ENCODE assay signal across 16 mouse cellular contexts in the genomic region with DNA sequence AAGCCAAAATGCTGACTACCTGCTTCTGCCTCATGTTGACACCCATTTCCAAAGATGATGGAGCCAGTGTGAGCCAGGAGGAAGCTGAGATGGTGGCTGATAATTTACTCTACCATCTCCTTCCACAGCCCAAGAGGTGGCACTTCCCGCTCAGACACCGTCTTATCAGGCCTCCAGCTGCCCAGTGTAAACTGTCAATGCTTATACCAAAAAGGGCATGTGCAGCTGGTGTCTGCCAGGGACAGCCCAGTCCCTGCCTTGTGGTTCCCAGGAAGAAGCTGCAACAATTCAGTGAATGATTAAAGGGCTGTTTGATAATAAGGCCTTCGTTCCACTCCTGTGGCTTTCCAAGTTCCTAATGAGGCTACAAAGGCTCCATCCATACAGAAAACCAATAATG. TPM values are rescaled to one million over a fixed set of nuclear protein-coding genes. Genes with fewer than 3 reads are reported as not detected.
DNase-seq lines count a peak whose midpoint lies in the region; ATAC-seq and TF ChIP-seq lines count a peak whose summit lies in the region.
"Had no signal": no experiment of that assay in that cellular context is flagged by ENCODE, and none has a peak within 500 bp of the region (broad histone marks: within the 10 kb centered on the region; RNA-seq: fewer than 3 reads in every experiment).

No protein-coding gene starts in this region.

- H3K27me3 ChIP-seq in lung, embryonic 14.5 days (ENCODE audit: insufficient read depth, low read length): no peaks in the 10 kb centered on the region
- H3K27me3 ChIP-seq in forebrain, postnatal 0 days (ENCODE audit: insufficient read depth, low read length): no peaks in the 10 kb centered on the region
- H3K27me3 ChIP-seq in myocyte (ENCODE audit: control insufficient read depth, insufficient read depth, insufficient read length): no peaks in the 10 kb centered on the region
- H3K27me3 ChIP-seq: embryonic facial prominence, embryonic 13.5 days; kidney, embryonic 15.5 days had no signal

- DNase-seq in lung, embryonic 14.5 days: peak; percentile 34
- DNase-seq in lung, postnatal 4 days: no peak
- no peak for DNase-seq in forebrain, postnatal 0 days
- DNase-seq in urinary bladder, postnatal 25 days (ENCODE audit: low spot score): no peak
- no peak for DNase-seq in heart, postnatal 14 days
- DNase-seq: adrenal gland, adult 2 months; gastrocnemius, postnatal 25 days; thymus, postnatal 4 days had no signal

- no peaks in the 10 kb centered on the region for H3K4me1 ChIP-seq in lung, embryonic 14.5 days (ENCODE audit: insufficient read depth)
- H3K4me1 ChIP-seq in forebrain, postnatal 0 days (ENCODE audit: insufficient read depth): peaks cover 10% of the 10 kb centered on the region; the same call in 1 of the 2 replicates
- H3K4me1 ChIP-seq: embryonic facial prominence, embryonic 13.5 days; kidney, embryonic 15.5 days had no signal

- H3K4me2 ChIP-seq in lung, embryonic 14.5 days: no peak overlapping the region
- H3K4me2 ChIP-seq in forebrain, postnatal 0 days (ENCODE audit: low read depth): no peak overlapping the region
- no peak overlapping the region for H3K4me2 ChIP-seq in myocyte (ENCODE audit: low read depth)
- H3K4me2 ChIP-seq: embryonic facial prominence, embryonic 13.5 days; kidney, embryonic 15.5 days had no signal

- no peak for TF ChIP-seq POLR2A in myocyte (IDR thresholded peaks at IDR 0.05; ENCODE audit: insufficient read length, low read depth)

- no peak overlapping the region for H3K4me3 ChIP-seq in lung, embryonic 14.5 days (ENCODE audit: low read depth, low read length)
- H3K4me3 ChIP-seq in forebrain, postnatal 0 days (ENCODE audit: low read depth, low read length): no peak overlapping the region
- H3K4me3 ChIP-seq in myocyte: no peak overlapping the region
- H3K4me3 ChIP-seq: embryonic facial prominence, embryonic 13.5 days; kidney, embryonic 15.5 days had no signal

- 27% methylated on average over 3 of the region's 3 CpGs for WGBS in lung, embryonic 14.5 days
- 28% methylated on average over 3 of the region's 3 CpGs for WGBS in forebrain, postnatal 0 days

- no peaks in the 10 kb centered on the region for H3K79me2 ChIP-seq in myocyte (ENCODE audit: control insufficient read depth, insufficient read depth)

- no peak overlapping the region; the same call in 1 of the 2 replicates for H3K9ac ChIP-seq in lung, embryonic 14.5 days
- H3K9ac ChIP-seq in forebrain, postnatal 0 days: 0 out of 2 replicates have a peak overlapping the region, but pooled peaks have one; percentile 3
- H3K9ac ChIP-seq: embryonic facial prominence, embryonic 13.5 days; kidney, embryonic 15.5 days had no signal

- H3K27ac ChIP-seq in lung, embryonic 14.5 days (ENCODE audit: low read depth): no peak overlapping the region
- H3K27ac ChIP-seq in forebrain, postnatal 0 days (ENCODE audit: low read depth, low read length): peak overlapping the region; percentile 23; the same call in 1 of the 2 replicates
- H3K27ac ChIP-seq: embryonic facial prominence, embryonic 13.5 days; kidney, embryonic 15.5 days; macrophage had no signal

- no peak for TF ChIP-seq CTCF in lung, embryonic 14.5 days (IDR thresholded peaks at IDR 0.05; ENCODE audit: low read depth)
- no peak for TF ChIP-seq CTCF in forebrain, postnatal 0 days (IDR thresholded peaks at IDR 0.05; ENCODE audit: low read depth)

- H3K36me3 ChIP-seq in lung, embryonic 14.5 days (ENCODE audit: insufficient read depth): peaks cover 28% of the 10 kb centered on the region
- peaks cover 25% of the 10 kb centered on the region for H3K36me3 ChIP-seq in forebrain, postnatal 0 days (ENCODE audit: insufficient read depth)
- H3K36me3 ChIP-seq in myocyte (ENCODE audit: control insufficient read depth, insufficient read depth): no peaks in the 10 kb centered on the region

- H3ac ChIP-seq in myocyte (ENCODE audit: control insufficient read depth, insufficient read length): no peak overlapping the region

- no peaks in the 10 kb centered on the region for H3K9me3 ChIP-seq in lung, embryonic 14.5 days (ENCODE audit: low read depth, low read length)
- no peaks in the 10 kb centered on the region for H3K9me3 ChIP-seq in forebrain, postnatal 0 days (ENCODE audit: low read length)
- H3K9me3 ChIP-seq: embryonic facial prominence, embryonic 13.5 days; kidney, embryonic 15.5 days had no signal

- ATAC-seq in lung, embryonic 14.5 days (ENCODE audit: insufficient read depth): peak; percentile 10; the same call in 1 of the 2 replicates
- peak; percentile 53; the same call in 1 of the 2 replicates for ATAC-seq in common myeloid progenitor, adult 5-6 weeks (replicated peaks; ENCODE audit: low read depth, poor library complexity, severe bottlenecking)
- ATAC-seq in forebrain, postnatal 0 days: no peak
- no peak for ATAC-seq in erythroblast, adult 5-6 weeks (replicated peaks; ENCODE audit: low FRiP score, poor library complexity, severe bottlenecking)

- intact Hi-C loops in heart, postnatal 14 days (cut with DNase I): loop anchor here (2.0 kb wide), 1 partner anchor 122 kb away; no protein-coding TSS in a partner anchor

TF ChIP-seq in myocyte, 11 proteins besides CTCF, POLR2A, EP300 and RAD21:
- TF ChIP-seq SRF (IDR thresholded peaks at IDR 0.05; ENCODE audit: control insufficient read depth, insufficient read length, low read depth): peak; percentile 41
- no peak for TF ChIP-seq E2F4 (IDR thresholded peaks at IDR 0.05; ENCODE audit: insufficient read depth)
- TF ChIP-seq MYOG (IDR thresholded peaks at IDR 0.05; ENCODE audit: control insufficient read depth in 1 of 3, insufficient read depth in 1 of 3, insufficient read length in 2 of 3, low read depth in 2 of 3): peak in 1 of 3 experiments; percentile 36
- no peak for TF ChIP-seq CEBPB (IDR thresholded peaks at IDR 0.05; ENCODE audit: insufficient read depth, poor library complexity, severe bottlenecking)

RNA-seq across cellular contexts. Expression of gene 1700003F12Rik, which starts 8.2 kb away (rescaled TPM):
- 1.2 and 1.4 TPM in 2 replicates for polyA plus RNA-seq in lung, embryonic 14.5 days (2014; fragmentation: Nextera tagmentation; extraction: Ambion mirVana)
- total RNA-seq in common myeloid progenitor, adult 5-6 weeks (2017): not detected in 2 replicates
- 1.7 and 6.4 TPM in 2 replicates for total RNA-seq in forebrain, postnatal 0 days (2014; rRNA removed)
- 2.8 and 3.2 TPM in 2 replicates for polyA plus RNA-seq in forebrain, postnatal 0 days (2015; fragmentation: Nextera tagmentation; extraction: Ambion mirVana)
- polyA plus RNA-seq in myocyte (2012; fragmentation: generic; extraction: Trizol): 22.9 TPM
- not detected in 2 replicates for total RNA-seq in erythroblast, adult 5-6 weeks (2015; ENCODE audit: low replicate concordance)
- total RNA-seq in erythroblast, adult 5-6 weeks (2017; ENCODE audit: low replicate concordance): not detected in 2 replicates
- total RNA-seq in heart, postnatal 14 days (2021): under 1 TPM in 1 of 2 experiments, not detected in 1; 0.43 TPM
- total RNA-seq: adrenal gland, adult 2 months; gastrocnemius, postnatal 25 days had no signal

RNA-seq across cellular contexts. Expression of gene Actl10, which starts 12.9 kb away (rescaled TPM):
- polyA plus RNA-seq in lung, embryonic 14.5 days (2014; fragmentation: Nextera tagmentation; extraction: Ambion mirVana): 0.36 and 0.37 TPM in 2 replicates
- total RNA-seq in common myeloid progenitor, adult 5-6 weeks (2017): not detected in 2 replicates
- total RNA-seq in forebrain, postnatal 0 days (2014; rRNA removed): 0.15 and 0.48 TPM in 2 replicates
- 0.13 TPM in 1 of 2 replicates, not detected in the other for polyA plus RNA-seq in forebrain, postnatal 0 days (2015; fragmentation: Nextera tagmentation; extraction: Ambion mirVana)
- polyA plus RNA-seq in myocyte (2012; fragmentation: generic; extraction: Trizol): 0.17 TPM
- total RNA-seq in erythroblast, adult 5-6 weeks (2015; ENCODE audit: low replicate concordance): not detected in 2 replicates
- not detected in 2 replicates for total RNA-seq in erythroblast, adult 5-6 weeks (2017; ENCODE audit: low replicate concordance)
- total RNA-seq in heart, postnatal 14 days (2021): not detected
- total RNA-seq: adrenal gland, adult 2 months; gastrocnemius, postnatal 25 days; left cerebral cortex, adult 18-20 months had no signal
- polyA plus RNA-seq: adrenal gland, adult 2 months; macrophage; small intestine, adult 2 months had no signal

RNA-seq across cellular contexts. Expression of gene Necab3, which starts 20.0 kb away (rescaled TPM):
- 2.6 and 3.2 TPM in 2 replicates for polyA plus RNA-seq in lung, embryonic 14.5 days (2014; fragmentation: Nextera tagmentation; extraction: Ambion mirVana)
- total RNA-seq in common myeloid progenitor, adult 5-6 weeks (2017): 0.15 and 0.64 TPM in 2 replicates
- 14.5 and 16.3 TPM in 2 replicates for total RNA-seq in forebrain, postnatal 0 days (2014; rRNA removed)
- 14.7 and 17.2 TPM in 2 replicates for polyA plus RNA-seq in forebrain, postnatal 0 days (2015; fragmentation: Nextera tagmentation; extraction: Ambion mirVana)
- 0.12 TPM for polyA plus RNA-seq in myocyte (2012; fragmentation: generic; extraction: Trizol)
- total RNA-seq in erythroblast, adult 5-6 weeks (2015; ENCODE audit: low replicate concordance): 0.63 TPM in 1 of 2 replicates, not detected in the other
- total RNA-seq in erythroblast, adult 5-6 weeks (2017; ENCODE audit: low replicate concordance): 11.6 TPM in 1 of 2 replicates, not detected in the other
- 1 to 10 TPM in 1 of 2 experiments, under 1 TPM in 1; 0.90 to 1.2 TPM for total RNA-seq in heart, postnatal 14 days (2021)

RNA-seq across cellular contexts. Expression of gene E2f1, which starts 31.0 kb away (rescaled TPM):
- 12.4 and 13.6 TPM in 2 replicates for polyA plus RNA-seq in lung, embryonic 14.5 days (2014; fragmentation: Nextera tagmentation; extraction: Ambion mirVana)
- 11.1 and 13.2 TPM in 2 replicates for total RNA-seq in common myeloid progenitor, adult 5-6 weeks (2017)
- 2.8 and 3.0 TPM in 2 replicates for total RNA-seq in forebrain, postnatal 0 days (2014; rRNA removed)
- polyA plus RNA-seq in forebrain, postnatal 0 days (2015; fragmentation: Nextera tagmentation; extraction: Ambion mirVana): 4.7 and 4.9 TPM in 2 replicates
- polyA plus RNA-seq in myocyte (2012; fragmentation: generic; extraction: Trizol): 11.0 TPM
- 6.7 and 11.1 TPM in 2 replicates for total RNA-seq in erythroblast, adult 5-6 weeks (2015; ENCODE audit: low replicate concordance)
- 5.5 and 7.0 TPM in 2 replicates for total RNA-seq in erythroblast, adult 5-6 weeks (2017; ENCODE audit: low replicate concordance)
- 1 to 10 TPM; 2.2 to 4.3 TPM for total RNA-seq in heart, postnatal 14 days (2021)

Comparison
In these comparisons a context has a peak if more than half of its experiments do, and no peak if none do; other contexts are left out.
1. ATAC-seq: peak in lung, embryonic 14.5 days (single experiment) and common myeloid progenitor, adult 5-6 weeks (single experiment); none in forebrain, postnatal 0 days (single experiment) and erythroblast, adult 5-6 weeks (single experiment).